Mouse (Mus musculus) ovary, postnatal 36 days (tissue): Measurements from ENCODE around the gene Myl9.
A peak's percentile ranks its signal among the peaks of the same experiment; 100 is the strongest.
"Not testable (repeated sequence)": the region's sequence is repeated elsewhere in the genome, so short reads cannot be mapped to it uniquely, and the experiment has no call there.

Experiments
- DNase-seq: peaks from one replicate; pipeline ENCODE4 v3.0.0; 2022; ENCODE audit warnings: low spot score, mixed read lengths

Gene Myl9

GRCm38 (mm10) chr2:156784891-156785290 is 9.7 kb downstream of the Myl9 start:
- no peak for DNase-seq

DNA sequence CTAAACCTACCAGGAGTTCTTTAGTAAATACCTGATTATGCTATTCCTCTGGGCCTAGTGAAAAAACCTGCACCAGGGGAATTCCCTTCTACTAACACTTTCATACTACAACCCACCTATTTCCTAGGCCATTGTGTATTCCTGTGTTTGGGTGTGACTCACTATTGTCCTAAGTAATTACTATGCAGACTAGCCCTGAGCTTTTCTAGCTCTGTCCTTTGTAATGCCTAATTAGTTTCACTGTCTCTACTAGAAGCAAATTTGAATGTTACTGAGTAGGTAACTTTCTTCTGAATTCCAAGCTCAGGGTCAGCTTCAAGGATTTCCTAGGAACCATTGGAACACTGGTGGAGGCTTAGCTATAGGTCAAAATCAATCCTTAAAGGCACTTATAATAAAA is 11.1 kb downstream of the Myl9 start:
- not testable (repeated sequence) for DNase-seq

DNA sequence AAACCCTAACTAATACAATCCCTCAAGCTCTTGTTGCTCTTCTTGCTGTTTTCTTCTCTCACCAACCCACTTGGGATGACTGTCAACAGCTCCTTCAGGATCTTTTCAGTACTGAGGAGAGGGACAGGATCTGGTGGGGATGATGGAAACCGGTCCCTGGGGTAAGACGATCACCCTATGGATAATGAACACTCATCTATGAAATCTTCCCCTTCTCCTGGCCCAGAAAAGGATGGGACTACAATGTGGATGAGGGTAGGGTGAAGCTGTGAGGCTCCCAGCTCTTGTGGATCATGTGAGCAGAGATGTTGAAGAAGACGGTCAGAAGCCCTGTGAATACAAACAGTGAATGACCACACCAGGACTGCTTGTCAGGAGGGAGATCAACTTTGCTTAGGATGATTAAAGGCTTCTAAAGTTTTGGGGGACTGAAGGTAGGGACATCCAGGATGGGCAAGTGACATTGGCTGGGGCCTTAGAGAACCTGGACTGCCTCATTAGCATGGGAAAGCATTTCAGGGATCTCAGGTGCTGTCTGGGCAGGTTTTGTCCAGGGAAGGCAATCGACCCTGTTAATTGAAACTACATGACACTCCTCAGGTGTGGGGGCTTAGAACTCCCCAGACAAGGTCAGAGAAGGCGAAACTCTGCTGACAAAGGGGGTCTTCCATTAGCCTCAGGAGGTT is 12.0 kb downstream of the Myl9 start:
- DNase-seq: no peak

GRCm38 (mm10) chr2:156787776-156788105 is 12.5 kb downstream of the Myl9 start:
- no peak for DNase-seq

DNA sequence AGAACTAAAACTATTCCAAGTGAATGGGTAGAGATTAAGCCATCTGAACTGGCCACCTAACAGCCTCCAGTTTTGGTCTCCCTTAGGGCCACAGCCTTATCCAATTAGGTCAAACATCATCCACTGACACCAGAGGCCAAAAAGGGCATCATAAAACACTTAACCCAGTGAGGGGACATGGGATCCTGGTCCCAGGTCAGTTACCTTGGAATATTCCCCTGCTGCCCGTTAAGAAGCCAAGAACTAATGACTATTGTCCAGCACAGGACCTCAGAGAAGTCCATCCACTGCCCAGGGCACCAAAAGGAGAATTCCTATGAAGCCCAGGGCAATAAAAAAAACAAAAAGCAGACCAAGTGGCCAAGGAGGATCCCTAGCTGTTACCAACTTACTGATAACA is 13.6 kb downstream of the Myl9 start:
- DNase-seq: no peak

- no peak for DNase-seq
Measured at GRCm38 (mm10) chr2:156798516-156798915, 23.3 kb downstream of the Myl9 start.

DNA sequence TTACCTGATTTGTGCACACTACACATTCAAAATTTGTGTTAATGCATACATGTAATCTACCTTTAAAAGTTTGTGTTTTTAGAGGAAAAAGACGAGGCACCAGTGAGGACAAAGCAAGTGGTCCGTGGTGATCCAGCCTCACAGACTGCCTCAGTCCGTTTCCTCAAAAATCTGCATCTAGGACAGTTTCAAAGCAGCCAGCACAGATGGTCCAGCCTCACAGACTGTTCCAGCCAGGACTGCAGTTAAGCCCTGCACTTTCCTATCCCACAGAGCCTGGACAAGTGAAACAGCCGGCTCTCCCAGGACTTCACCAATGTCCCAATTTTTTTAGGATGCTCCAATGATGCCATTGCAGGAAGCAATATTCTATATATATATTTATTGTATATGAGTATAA is 25.8 kb downstream of the Myl9 start:
- no peak for DNase-seq

DNA sequence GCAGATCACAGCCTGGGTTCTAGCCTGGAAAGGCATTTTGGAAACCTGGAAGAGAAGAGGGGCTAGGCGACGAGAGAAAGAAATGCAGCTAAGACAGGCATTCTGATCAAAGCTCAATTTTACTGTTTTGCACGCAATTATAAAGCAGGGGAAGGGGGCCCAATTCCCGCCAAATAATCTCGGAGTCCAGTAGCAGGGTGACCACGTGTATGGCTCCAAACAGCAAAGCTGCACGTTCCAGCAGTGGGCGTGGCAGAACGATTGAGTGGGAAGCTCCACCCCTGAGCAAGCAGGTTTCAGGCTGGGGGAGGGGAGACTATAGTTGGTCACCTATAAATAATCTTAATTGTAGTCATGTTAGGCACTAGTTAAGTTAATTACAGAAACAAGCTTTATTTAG is 26.9 kb downstream of the Myl9 start:
- DNase-seq: not testable (repeated sequence)

GRCm38 (mm10) chr2:156803698-156804372 is 28.6 kb downstream of the Myl9 start:
- no peak for DNase-seq

- no peak for DNase-seq
Measured at GRCm38 (mm10) chr2:156804589-156804988, 29.4 kb downstream of the Myl9 start.

GRCm38 (mm10) chr2:156806886-156807285 is 31.7 kb downstream of the Myl9 start:
- no peak for DNase-seq

DNA sequence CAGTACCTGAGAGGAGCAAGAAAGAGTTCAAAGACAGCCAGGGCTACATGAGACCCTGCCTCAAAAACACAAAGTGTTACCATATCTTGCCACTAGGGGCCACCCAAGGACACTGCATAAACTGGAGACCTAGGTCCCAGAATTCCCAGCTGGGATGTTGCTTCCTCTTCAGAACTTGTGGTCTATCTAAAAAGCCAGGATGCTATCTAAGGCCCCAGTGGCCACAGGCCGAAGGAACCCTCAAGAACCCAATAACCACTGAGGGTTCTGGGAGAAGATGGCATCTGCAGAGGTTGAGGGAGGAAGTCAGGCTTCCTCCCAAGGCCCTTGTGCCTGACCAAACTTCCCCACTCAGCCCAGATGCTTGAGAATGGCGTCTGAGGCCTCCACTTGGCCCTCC is 34.4 kb downstream of the Myl9 start:
- peak; percentile 46 for DNase-seq

DNA sequence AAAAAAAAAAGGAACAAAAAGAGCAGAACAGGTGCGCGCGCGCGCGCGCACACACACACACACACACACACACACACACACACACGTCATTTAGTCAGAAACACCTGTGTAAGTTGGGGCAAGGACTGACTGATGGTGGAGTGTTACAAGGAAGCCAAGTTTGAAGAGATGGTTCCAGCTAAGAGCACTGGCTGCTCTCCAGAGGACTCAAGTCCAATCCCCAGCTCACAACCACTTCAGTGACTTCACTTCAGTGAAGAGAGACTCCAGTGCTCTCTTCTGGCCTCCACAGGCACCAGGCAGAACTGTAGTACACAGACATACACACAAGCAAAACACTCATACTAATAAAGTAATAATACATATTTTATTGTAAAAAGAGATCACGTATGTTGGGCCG is 35.5 kb downstream of the Myl9 start:
- no peak for DNase-seq

GRCm38 (mm10) chr2:156811556-156811955 is 36.3 kb downstream of the Myl9 start:
- DNase-seq: no peak

DNA sequence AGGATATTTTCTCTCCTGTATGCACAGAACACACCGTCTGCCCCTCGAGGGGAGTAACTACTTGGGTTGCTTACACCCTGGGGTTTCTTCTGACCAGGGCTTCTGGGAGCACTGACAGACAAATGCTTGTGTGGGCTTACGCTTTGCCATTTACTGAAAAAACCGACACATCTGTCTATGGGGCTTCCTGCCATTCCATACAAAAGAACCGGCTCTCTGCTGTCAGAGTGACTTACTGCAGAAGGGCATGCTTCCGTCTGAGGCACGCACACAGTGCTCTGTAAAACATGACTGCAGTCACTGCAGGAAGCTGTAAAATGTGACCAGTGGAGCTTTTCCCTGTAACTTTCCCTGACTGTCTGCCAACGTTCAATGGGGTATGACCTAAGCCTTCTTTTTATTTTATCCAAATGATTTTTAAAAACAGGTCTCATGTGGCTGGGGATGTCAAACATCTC is 39.2 kb downstream of the Myl9 start:
- DNase-seq: no peak

GRCm38 (mm10) chr2:156814893-156815292 is 39.7 kb downstream of the Myl9 start:
- no peak for DNase-seq

DNA sequence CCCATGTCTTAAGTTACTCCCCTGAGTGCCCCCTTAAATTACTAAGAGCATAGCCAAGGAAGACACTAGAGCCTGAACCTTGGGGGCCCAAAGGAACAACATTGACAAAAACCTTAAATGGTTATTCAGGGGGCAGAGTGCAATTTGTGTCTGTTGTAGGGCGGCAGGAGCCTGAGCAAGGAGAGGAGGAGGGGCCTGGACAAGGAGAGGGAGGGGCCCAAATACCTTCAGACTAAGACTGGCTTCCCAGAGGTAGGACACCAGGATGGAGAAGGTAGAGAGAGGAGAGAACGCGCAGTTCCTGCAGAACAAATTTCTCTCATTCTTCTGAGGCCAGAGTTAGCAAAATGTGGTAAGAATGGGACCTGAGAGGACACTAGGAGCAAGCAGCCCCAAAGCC is 40.2 kb downstream of the Myl9 start:
- DNase-seq: no peak

DNA sequence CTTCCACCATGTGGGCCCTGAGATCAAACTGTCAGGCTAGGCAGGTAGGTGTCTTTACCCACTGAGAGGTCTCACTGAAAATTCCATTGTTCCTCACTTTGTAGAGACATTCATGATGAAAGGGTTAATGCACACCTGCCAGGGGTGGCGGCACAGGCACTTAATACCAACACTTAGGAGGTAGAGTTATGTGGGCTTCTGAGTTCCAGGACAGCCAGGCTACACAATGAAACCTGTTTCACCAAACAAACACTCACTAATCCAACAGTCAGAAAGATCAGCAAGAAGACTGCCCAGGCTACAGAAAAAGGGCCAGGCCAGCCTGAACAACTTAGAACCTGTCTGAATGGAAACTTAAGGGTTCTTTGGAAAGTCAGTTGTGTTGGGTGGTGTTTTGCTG is 40.9 kb downstream of the Myl9 start:
- DNase-seq: no peak

GRCm38 (mm10) chr2:156825128-156825527 is 49.9 kb downstream of the Myl9 start:
- not testable (repeated sequence) for DNase-seq
